ENCODE assay signal across 24 mouse cellular contexts in the genomic region with DNA sequence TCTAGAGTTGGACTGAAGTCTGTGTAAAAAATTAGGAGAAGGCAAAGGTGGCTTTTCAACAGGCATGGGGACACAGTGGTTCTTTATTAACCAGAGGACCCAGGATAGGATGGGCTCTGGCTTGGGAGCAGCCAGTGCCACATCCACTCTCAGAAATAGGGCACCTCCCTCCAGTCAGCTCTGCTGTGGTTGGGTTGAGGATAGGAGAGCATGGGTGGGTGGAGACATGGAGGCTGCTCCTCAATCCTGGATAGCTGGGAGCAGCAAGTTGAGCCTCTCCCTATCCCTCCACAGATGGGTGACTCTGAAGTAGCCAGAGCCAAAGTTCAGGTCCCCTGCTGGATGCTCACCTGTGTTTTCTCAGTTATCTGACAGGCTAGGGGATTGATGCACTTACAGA. TPM values are rescaled to one million over a fixed set of nuclear protein-coding genes. Genes with fewer than 3 reads are reported as not detected.
"Had no signal": no experiment of that assay in that cellular context is flagged by ENCODE, and none has a peak within 500 bp of the region (broad histone marks: within the 10 kb centered on the region; RNA-seq: fewer than 3 reads in every experiment).

No protein-coding gene starts in this region.

- H3K4me1 ChIP-seq: limb, embryonic 13.5 days; midbrain, embryonic 12.5 days had no signal

- H3K9me3 ChIP-seq: limb, embryonic 10.5 days; limb, embryonic 13.5 days; midbrain, embryonic 12.5 days; midbrain, embryonic 15.5 days; neural tube, embryonic 13.5 days had no signal

- ATAC-seq: hindbrain, postnatal 0 days; inflammation-experienced regulatory T-cells, adult 6 months; intestine, embryonic 16.5 days; midbrain, embryonic 15.5 days had no signal

- H3K9ac ChIP-seq: hindbrain, embryonic 14.5 days; limb, embryonic 13.5 days; liver, embryonic 14.5 days; midbrain, embryonic 12.5 days; midbrain, embryonic 15.5 days; neural tube, embryonic 13.5 days had no signal

- H3K36me3 ChIP-seq: limb, embryonic 10.5 days; limb, embryonic 13.5 days; midbrain, embryonic 12.5 days; midbrain, embryonic 15.5 days had no signal

- DNase-seq: layer of hippocampus, adult 9-11 months; lung, adult 2 months; lung, postnatal 14 days; lung, postnatal 4 days; right cerebral cortex, adult 18-20 months; right cerebral cortex, postnatal 14 days; right cerebral cortex, postnatal 4 days; thymus, adult 2 months; thymus, postnatal 14 days; thymus, postnatal 4 days had no signal

- H3K4me3 ChIP-seq: layer of hippocampus, adult 2 months; limb, embryonic 10.5 days; limb, embryonic 13.5 days; midbrain, embryonic 12.5 days; midbrain, embryonic 15.5 days; neural tube, embryonic 13.5 days had no signal

- H3K4me2 ChIP-seq: hindbrain, embryonic 14.5 days; limb, embryonic 13.5 days; midbrain, embryonic 12.5 days; midbrain, embryonic 15.5 days; neural tube, embryonic 13.5 days had no signal

- H3K27me3 ChIP-seq: midbrain, embryonic 15.5 days had no signal

- H3K27ac ChIP-seq: hindbrain, embryonic 14.5 days; hindbrain, postnatal 0 days; layer of hippocampus, adult 2 months; limb, embryonic 10.5 days; limb, embryonic 13.5 days; liver, embryonic 14.5 days; midbrain, embryonic 12.5 days; midbrain, embryonic 15.5 days; neural tube, embryonic 13.5 days; stomach, postnatal 0 days had no signal

RNA-seq across cellular contexts. Expression of a gene that starts 25.4 kb away (rescaled TPM):
- polyA plus RNA-seq: limb, embryonic 10.5 days; liver, adult 2 months; lung, embryonic 16.5 days had no signal
